Mouse (Mus musculus) liver, adult 2 months (tissue): ENCODE data around the gene Vps8.

ENCODE experiments used
- CTCF ChIP-seq: fragments of 200-500 bp; IDR thresholded peaks from 2 replicates; pipeline ENCODE4 v1.5.1; 2011; ENCODE audit warnings: low read depth, low read length, control low read depth
- POLR2A ChIP-seq: fragments of 200-500 bp; IDR thresholded peaks from 2 replicates; pipeline ENCODE4 v1.6.1; 2011; ENCODE audit warnings: low read length, control low read depth; ENCODE audit not compliant: insufficient read depth; ENCODE audit errors: extremely low read depth

- TF ChIP-seq CTCF (no peak), POLR2A (no peak)
Observed at GRCm38 (mm10) chr16:21373316-21373960, 49.5 kb upstream of the Vps8 start.
